Mouse (Mus musculus) thymus, adult 2 months (tissue): ENCODE results near the gene Thegl. TPM values are rescaled to one million over a fixed set of nuclear protein-coding genes. Genes with fewer than 3 reads are reported as not detected.

Experiments used
- DNase-seq: peaks from one replicate; pipeline ENCODE4 v3.0.0; 2021
- H3K27ac ChIP-seq: fragments of 200-500 bp; 2 replicates; pipeline ENCODE4 v1.5.1; 2012; ENCODE audit warnings: low read length, control low read depth; ENCODE audit not compliant: control insufficient read depth, insufficient read depth
- H3K27me3 ChIP-seq: fragments of 200-500 bp; 2 replicates; pipeline ENCODE4 v1.6.1; 2012; ENCODE audit warnings: mild to moderate bottlenecking, low read length, moderate library complexity, mixed read lengths; ENCODE audit not compliant: control insufficient read depth, insufficient read depth
- H3K36me3 ChIP-seq: fragments of 200-500 bp; 2 replicates; pipeline ENCODE4 v1.6.1; 2012; ENCODE audit warnings: mild to moderate bottlenecking, low read length, moderate library complexity; ENCODE audit not compliant: control insufficient read depth, insufficient read depth
- H3K4me1 ChIP-seq: fragments of 200-500 bp; replicated peaks from 2 replicates; pipeline ENCODE4 v1.6.1; 2012; ENCODE audit warnings: low read length; ENCODE audit not compliant: control insufficient read depth, insufficient read depth
- H3K4me3 ChIP-seq: fragments of 200-500 bp; 2 replicates; pipeline ENCODE4 v1.5.1; 2012; ENCODE audit warnings: mild to moderate bottlenecking, low read length, control low read depth, moderate library complexity; ENCODE audit not compliant: control insufficient read depth, insufficient read depth
- CTCF ChIP-seq: fragments of 200-500 bp; IDR thresholded peaks from 2 replicates; pipeline ENCODE4 v1.5.1; 2012; ENCODE audit warnings: mild to moderate bottlenecking, control low read depth, low read length, moderate library complexity, borderline replicate concordance; ENCODE audit not compliant: control insufficient read depth, poor library complexity, insufficient read depth; ENCODE audit errors: extremely low read depth
- POLR2A ChIP-seq: fragments of 200-500 bp; IDR thresholded peaks from 2 replicates; pipeline ENCODE4 v1.6.1; 2012; ENCODE audit warnings: mild to moderate bottlenecking, low read length, control low read depth, moderate library complexity; ENCODE audit not compliant: control insufficient read depth, poor library complexity, insufficient read depth; ENCODE audit errors: extremely low read depth
- WGBS: fragments of 180-500 bp; shearing (Covaris S2); methylation state at CpG from one replicate; pipeline ENCODE4 v1.1.7; 2018; 5-methylcytosine and 5-hydroxymethylcytosine counted together
- polyA plus RNA-seq: library from polyadenylated mRNA; depleted of rRNA; stranded (reverse); fragments of >200 nt; gene quantifications from 2 replicates; pipeline ENCODE4 v1.2.3, GENCODE M21; 2012

Gene Thegl
- polyA plus RNA-seq, 1 experiment: not detected

- DNase-seq: no peak
- no peak for TF ChIP-seq CTCF
- no peak for TF ChIP-seq POLR2A
- no peaks in the 10 kb centered on the region for H3K4me1 ChIP-seq
- no peaks in the 10 kb centered on the region for H3K36me3 ChIP-seq
- H3K27ac ChIP-seq: no peak overlapping the region
- 95% methylated on average over 4 of the region's 4 CpGs for WGBS
- no peak overlapping the region for H3K4me3 ChIP-seq
- H3K27me3 ChIP-seq: no peaks in the 10 kb centered on the region
Measured at GRCm38 (mm10) chr5:77080761-77081160, 64.9 kb downstream of the Thegl start.

- TF ChIP-seq POLR2A: no peak
- no peak for TF ChIP-seq CTCF
- H3K36me3 ChIP-seq: no peaks in the 10 kb centered on the region
- DNase-seq: no peak
- no peaks in the 10 kb centered on the region for H3K4me1 ChIP-seq
- no peak overlapping the region for H3K4me3 ChIP-seq
- 75% methylated on average over 7 of the region's 7 CpGs for WGBS
- no peaks in the 10 kb centered on the region for H3K27me3 ChIP-seq
- H3K27ac ChIP-seq: no peak overlapping the region
Measured at GRCm38 (mm10) chr5:77082735-77083134, 66.9 kb downstream of the Thegl start.

GRCm38 (mm10) chr5:77084418-77084817 lies 68.6 kb downstream of the Thegl start:
- WGBS: 92% methylated on average over 4 of the region's 4 CpGs
- H3K4me1 ChIP-seq: no peaks in the 10 kb centered on the region
- TF ChIP-seq POLR2A (no peak), CTCF (no peak)
- H3K4me3 ChIP-seq: no peak overlapping the region
- H3K27me3 ChIP-seq: no peaks in the 10 kb centered on the region
- H3K27ac ChIP-seq: no peak overlapping the region
- H3K36me3 ChIP-seq: no peaks in the 10 kb centered on the region
- no peak for DNase-seq

GRCm38 (mm10) chr5:77085753-77086450 lies 70.1 kb downstream of the Thegl start:
- DNase-seq: no peak
- no peak overlapping the region for H3K4me3 ChIP-seq
- no peaks in the 10 kb centered on the region for H3K27me3 ChIP-seq
- H3K4me1 ChIP-seq: no peaks in the 10 kb centered on the region
- TF ChIP-seq POLR2A: no peak
- no peak for TF ChIP-seq CTCF
- H3K36me3 ChIP-seq: no peaks in the 10 kb centered on the region
- H3K27ac ChIP-seq: no peak overlapping the region
- 88% methylated on average over 10 of the region's 10 CpGs for WGBS

DNA sequence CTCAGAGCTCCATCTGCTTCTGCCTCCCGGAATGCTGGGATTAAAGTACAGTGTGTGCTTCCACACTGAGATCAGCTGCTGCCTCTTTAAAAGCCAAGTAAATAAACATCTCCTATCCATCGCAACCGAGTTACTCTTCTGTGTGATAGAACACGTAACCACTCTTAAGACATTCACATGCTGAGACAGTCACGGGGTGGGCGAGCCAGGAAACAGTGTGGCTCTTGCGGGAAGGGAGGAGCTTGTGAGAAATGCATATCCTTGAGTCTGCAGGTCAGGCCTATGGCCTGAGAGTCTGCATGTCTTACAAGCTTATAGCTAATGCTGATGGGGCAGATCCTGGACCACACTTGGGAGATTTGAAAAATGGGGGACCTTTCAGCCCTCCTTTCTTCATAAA lies 70.7 kb downstream of the Thegl start:
- TF ChIP-seq POLR2A (no peak), CTCF (no peak)
- Histone ChIP-seq H3K27ac (no peak overlapping the region), H3K4me1 (no peaks in the 10 kb centered on the region), H3K36me3 (no peaks in the 10 kb centered on the region), H3K4me3 (no peak overlapping the region), H3K27me3 (no peaks in the 10 kb centered on the region)
- WGBS: 82% methylated on average over 7 of the region's 7 CpGs
- no peak for DNase-seq

- H3K4me3 ChIP-seq: no peak overlapping the region
- H3K36me3 ChIP-seq: no peaks in the 10 kb centered on the region
- TF ChIP-seq POLR2A: no peak
- no peak for TF ChIP-seq CTCF
- no peak overlapping the region for H3K27ac ChIP-seq
- WGBS: 78% methylated on average over 3 of the region's 3 CpGs
- H3K4me1 ChIP-seq: no peaks in the 10 kb centered on the region
- no peaks in the 10 kb centered on the region for H3K27me3 ChIP-seq
- no peak for DNase-seq
Measured at GRCm38 (mm10) chr5:77087122-77087521, 71.3 kb downstream of the Thegl start.
